Mouse (Mus musculus) adrenal gland, postnatal 36 days (tissue): Measurements from ENCODE around the gene Gm9125. TPM values are rescaled to one million over a fixed set of nuclear protein-coding genes. Genes with fewer than 3 reads are reported as not detected.
"Not testable (repeated sequence)": the region's sequence is repeated elsewhere in the genome, so short reads cannot be mapped to it uniquely, and the experiment has no call there.

Experiments used
- DNase-seq, 2 experiments: peaks; one replicate each; pipeline ENCODE4 v3.0.0; 2021; ENCODE audit warnings: mixed read lengths in 1 of 2
- long read RNA-seq, 2 experiments: library from polyadenylated mRNA; stranded (forward); transcript quantifications; one replicate each; pipeline ENCODE4 v2.0.0; 2021; ENCODE audit warnings: borderline sequencing depth in 2 of 2
- total RNA-seq, 2 experiments: library from RNA; stranded (reverse); gene quantifications; 2 replicates each; pipeline ENCODE4 v1.2.3; 2021

Gm9125 gene
- not detected for total RNA-seq
- long read RNA-seq, experiment 1: 0 reads
- long read RNA-seq, experiment 2: 0 reads

- not testable (repeated sequence) for DNase-seq
Measured at GRCm38 (mm10) chr3:94054785-94055184, at the start of gene Gm9125. TSS of gene Gm9125 (minus strand) at chr3:94054885.

GRCm38 (mm10) chr3:94072544-94072943 is 17.9 kb upstream of the Gm9125 start, which contains the start of gene Gm10697:
TSS of gene Gm10697 (minus strand) at chr3:94072644.
- DNase-seq: not testable (repeated sequence)

- not testable (repeated sequence) for DNase-seq
Measured at GRCm38 (mm10) chr3:94049566-94050121, 5.0 kb downstream of the Gm9125 start.

GRCm38 (mm10) chr3:94038241-94038640 is 16.4 kb downstream of the Gm9125 start:
- not testable (repeated sequence) for DNase-seq

- not testable (repeated sequence) for DNase-seq
Measured at GRCm38 (mm10) chr3:94034400-94034799, 20.3 kb downstream of the Gm9125 start.

Other genes starting within 250 kb of the Gm9125 start
- not detected for gene Tdpoz3, start 228.9 kb downstream of the Gm9125 start, total RNA-seq
- gene Gm9117, start 111.3 kb downstream of the Gm9125 start, total RNA-seq: not detected
- not detected for gene Tdpoz5, start 93.6 kb downstream of the Gm9125 start, total RNA-seq
- gene Gm10697, start 17.8 kb upstream of the Gm9125 start, total RNA-seq: not detected
- not detected for gene Gm10696, start 123.3 kb upstream of the Gm9125 start, total RNA-seq
- not detected for gene Gm5286, start 141.8 kb upstream of the Gm9125 start, total RNA-seq
- gene Gm4778, start 209.2 kb upstream of the Gm9125 start, total RNA-seq: not detected